Mouse (Mus musculus) E14TG2a.4 (cell line): ENCODE measurements around the gene Thumpd3.

Experiments used
- CTCF ChIP-seq: conservative IDR thresholded peaks from 2 replicates; pipeline ENCODE4 v1.5.1; 2014; ENCODE audit warnings: low read length
- POU5F1 ChIP-seq: IDR thresholded peaks from 2 replicates; pipeline ENCODE4 v1.6.1; 2014; ENCODE audit warnings: low read length, borderline replicate concordance

DNA sequence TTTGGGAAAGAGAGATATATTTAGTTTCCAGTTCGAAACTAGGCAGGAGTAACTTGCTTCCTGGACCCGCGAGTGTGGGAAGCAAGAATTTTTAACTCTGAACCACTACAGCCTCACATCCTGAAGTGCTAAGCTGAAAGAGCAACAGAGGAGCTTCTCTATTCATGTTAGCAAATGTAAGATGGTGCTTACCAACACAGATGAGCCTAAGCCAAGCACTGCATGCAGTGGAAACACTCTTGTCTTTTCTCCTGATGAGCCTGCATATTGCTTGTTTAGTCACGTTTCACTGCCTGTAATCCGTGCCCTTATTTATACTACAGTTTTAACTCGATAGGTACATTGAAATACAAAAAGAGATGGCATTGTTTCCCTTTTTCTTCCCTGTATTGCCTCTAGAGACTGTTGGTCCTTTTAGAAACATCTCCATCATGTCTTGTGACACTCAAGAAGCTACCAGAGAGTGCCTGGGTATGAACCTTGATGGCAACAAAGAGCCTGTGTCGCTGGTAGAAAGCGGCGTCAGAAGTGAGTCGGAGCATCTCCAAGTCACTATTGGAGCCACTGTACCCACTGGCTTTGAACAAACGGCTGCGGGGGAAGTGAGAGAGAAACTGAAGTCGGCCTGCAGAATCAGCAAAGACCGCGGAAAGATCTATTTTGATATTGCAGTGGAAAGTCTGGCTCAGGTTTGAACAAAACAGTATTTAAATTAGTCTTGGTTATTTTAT is 1.2 kb downstream of the Thumpd3 start:
- TF ChIP-seq CTCF (no peak), POU5F1 (no peak)
